Mouse (Mus musculus) midbrain, postnatal 0 days (tissue): ENCODE data around the gene Defa35. TPM values are rescaled to one million over a fixed set of nuclear protein-coding genes. Genes with fewer than 3 reads are reported as not detected.
"Not testable (repeated sequence)": the region's sequence is repeated elsewhere in the genome, so short reads cannot be mapped to it uniquely, and the experiment has no call there.

Experiments used
- ATAC-seq: fragments of 200-750 bp; cut with Nextera tagmentation; 2 replicates; pipeline ENCODE4 v1.8.0; 2017; ENCODE audit warnings: moderate number of reproducible peaks, mild to moderate bottlenecking, moderate TSS enrichment, moderate library complexity; ENCODE audit not compliant: low FRiP score
- DNase-seq: peaks from one replicate; pipeline ENCODE4 v3.0.0-alpha.2; 2015; ENCODE audit warnings: low spot score
- H3K27ac ChIP-seq: fragments of 300-500 bp; sonication (generic); 2 replicates; pipeline ENCODE4 v1.5.1; 2014; ENCODE audit warnings: low read depth, mild to moderate bottlenecking, low read length, mixed read lengths
- H3K27me3 ChIP-seq: fragments of 300-500 bp; sonication (generic); 2 replicates; pipeline ENCODE4 v1.6.1; 2014; ENCODE audit warnings: low read length, control low read depth, mixed read lengths; ENCODE audit not compliant: insufficient read depth
- H3K36me3 ChIP-seq: fragments of 300-500 bp; sonication (generic); 2 replicates; pipeline ENCODE4 v1.6.1; 2014; ENCODE audit warnings: low read length, control low read depth, mixed read lengths; ENCODE audit not compliant: insufficient read depth
- H3K4me1 ChIP-seq: fragments of 300-500 bp; sonication (generic); 2 replicates; pipeline ENCODE4 v1.6.1; 2014; ENCODE audit warnings: mild to moderate bottlenecking, control low read depth, antibody characterized with exemption, low read length, mixed read lengths; ENCODE audit not compliant: insufficient read depth
- H3K4me2 ChIP-seq: fragments of 300-500 bp; sonication (generic); 2 replicates; pipeline ENCODE4 v1.6.1; 2014; ENCODE audit warnings: low read depth, mild to moderate bottlenecking, low read length, mixed read lengths; ENCODE audit not compliant: poor library complexity, severe bottlenecking
- H3K4me3 ChIP-seq: fragments of 300-500 bp; sonication (generic); 2 replicates; pipeline ENCODE4 v1.5.1; 2014; ENCODE audit warnings: low read depth, mild to moderate bottlenecking, low read length, moderate library complexity
- H3K9ac ChIP-seq: fragments of 300-500 bp; sonication (generic); replicated peaks from 2 replicates; pipeline ENCODE4 v1.6.1; 2014; ENCODE audit warnings: mild to moderate bottlenecking, low read length, moderate library complexity, mixed read lengths; ENCODE audit not compliant: poor library complexity, severe bottlenecking
- H3K9me3 ChIP-seq: fragments of 300-500 bp; sonication (generic); 2 replicates; pipeline ENCODE4 v1.6.1; 2016; ENCODE audit warnings: low read length, control low read depth
- CTCF ChIP-seq: IDR thresholded peaks from 2 replicates; pipeline ENCODE4 v1.5.1; 2016; ENCODE audit warnings: antibody characterized with exemption, mild to moderate bottlenecking
- WGBS: fragments of 180-500 bp; shearing (Covaris S2); extraction: QIAGEN DNeasy Blood & Tissue Kit; methylation state at CpG from one replicate; pipeline ENCODE4 v1.1.7; 2014; 5-methylcytosine and 5-hydroxymethylcytosine counted together
- polyA plus RNA-seq: library from polyadenylated mRNA; unstranded; fragments of >200 nt; fragmentation: Nextera tagmentation; extraction: Ambion mirVana; gene quantifications from 2 replicates; pipeline ENCODE4 v1.2.1, GENCODE M21; 2015
- total RNA-seq: library from RNA; depleted of rRNA; stranded (reverse); fragments of >200 nt; gene quantifications from 2 replicates; pipeline ENCODE4 v1.2.3, GENCODE M21; 2014; rRNA removed

Defa35 gene
- not detected in 2 replicates for total RNA-seq
- polyA plus RNA-seq = not detected in 2 replicates

- H3K36me3 ChIP-seq, ATAC-seq, H3K4me3 ChIP-seq, H3K9me3 ChIP-seq, DNase-seq, H3K4me2 ChIP-seq, H3K4me1 ChIP-seq, H3K9ac ChIP-seq, H3K27me3 ChIP-seq, H3K27ac ChIP-seq: not testable (repeated sequence)
- WGBS = 82% methylated on average over 1 of the region's 1 CpGs
Observed at GRCm38 (mm10) chr8:21064738-21065137, at the start of gene Defa35. TSS of gene Defa35 (plus strand) at chr8:21065038.

- DNase-seq = not testable (repeated sequence)
Observed at GRCm38 (mm10) chr8:21025245-21025644, 39.6 kb upstream of the Defa35 start, which contains the start of gene Defa21. TSS of gene Defa21 (plus strand) at chr8:21025545.

GRCm38 (mm10) chr8:21054747-21055146, 10.1 kb upstream of the Defa35 start, which contains the start of gene Defa23:
TSS of gene Defa23 (plus strand) at chr8:21055047.
- not testable (repeated sequence) for H3K4me2 ChIP-seq, H3K27me3 ChIP-seq, H3K4me3 ChIP-seq, H3K4me1 ChIP-seq, H3K9ac ChIP-seq, H3K9me3 ChIP-seq, ATAC-seq, H3K36me3 ChIP-seq, DNase-seq, H3K27ac ChIP-seq
- no CpG with 5 or more reads among the region's 1 CpGs for WGBS

More at GRCm38 (mm10) chr8:21025245-21025644, 39.6 kb upstream of the Defa35 start, which contains the start of gene Defa21:
- H3K9me3 ChIP-seq, H3K4me1 ChIP-seq, H3K4me3 ChIP-seq, H3K36me3 ChIP-seq, H3K27me3 ChIP-seq, H3K9ac ChIP-seq, ATAC-seq, H3K27ac ChIP-seq, H3K4me2 ChIP-seq: not testable (repeated sequence)
- no CpG with 5 or more reads among the region's 1 CpGs for WGBS

DNA sequence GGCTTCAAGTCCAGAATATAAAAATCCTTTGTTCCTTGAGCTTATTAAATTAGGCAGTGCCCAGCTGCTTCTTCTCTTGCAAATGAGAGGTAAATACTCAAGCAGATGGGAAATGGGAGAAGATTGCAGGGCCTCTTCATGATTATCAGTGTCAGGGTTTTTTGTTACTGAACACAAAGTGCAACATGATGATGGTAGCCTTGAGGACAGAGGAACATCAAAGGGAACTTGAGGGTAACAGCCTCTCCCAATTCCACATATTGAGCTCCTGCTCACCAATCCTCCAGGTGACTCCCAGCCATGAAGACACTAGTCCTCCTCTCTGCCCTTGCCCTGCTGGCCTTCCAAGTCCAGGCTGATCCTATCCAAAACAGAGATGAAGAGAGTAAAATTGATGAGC, 19.3 kb downstream of the Defa35 start, which contains the start of gene Defa25:
Defa25 (plus strand) TSS at position 301 of the 400 bp plus-strand sequence.
- H3K9ac ChIP-seq, DNase-seq, H3K4me1 ChIP-seq, H3K4me2 ChIP-seq, ATAC-seq, H3K27me3 ChIP-seq, H3K27ac ChIP-seq, H3K9me3 ChIP-seq, H3K4me3 ChIP-seq, H3K36me3 ChIP-seq: not testable (repeated sequence)

DNA sequence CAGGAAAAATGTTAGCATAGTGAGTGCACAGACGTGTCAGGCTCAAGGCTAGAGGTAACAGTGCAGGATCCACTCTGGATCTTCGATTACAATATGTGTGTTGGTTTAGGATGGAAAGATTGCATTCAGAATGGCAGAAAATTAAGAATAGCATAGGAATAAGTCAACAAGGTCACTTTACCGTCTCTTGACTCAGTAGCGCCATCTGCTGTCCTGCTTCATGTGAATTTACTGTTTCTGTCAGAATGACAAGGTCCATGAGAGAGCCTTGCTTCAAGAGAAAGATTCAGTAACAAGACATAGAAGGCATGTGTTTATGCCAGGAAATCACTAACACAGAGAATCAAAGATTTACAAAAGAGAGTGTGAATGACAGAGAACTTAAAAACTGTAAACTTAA, 28.3 kb downstream of the Defa35 start:
- DNase-seq (no peak), ATAC-seq (no peak)
- no peak for TF ChIP-seq CTCF
- H3K4me1 ChIP-seq = no peaks in the 10 kb centered on the region
- H3K4me2 ChIP-seq = no peak overlapping the region
- WGBS = 45% methylated on average over 4 of the region's 4 CpGs
- H3K27ac ChIP-seq = no peak overlapping the region
- no peak overlapping the region for H3K9ac ChIP-seq
- H3K4me3 ChIP-seq = no peak overlapping the region
- no peaks in the 10 kb centered on the region for H3K27me3 ChIP-seq
- H3K9me3 ChIP-seq = 0 out of 2 replicates have a peak, but pooled peaks cover 4% of the 10 kb centered on the region
- no peaks in the 10 kb centered on the region for H3K36me3 ChIP-seq

- ATAC-seq = not testable (repeated sequence)
Observed at GRCm38 (mm10) chr8:21095950-21096349, 31.1 kb downstream of the Defa35 start, which contains the start of gene Gm14851. TSS of gene Gm14851 (minus strand) at chr8:21096050.

More at GRCm38 (mm10) chr8:21095950-21096349, 31.1 kb downstream of the Defa35 start, which contains the start of gene Gm14851:
- H3K4me1 ChIP-seq, H3K4me3 ChIP-seq, DNase-seq, H3K4me2 ChIP-seq, H3K27ac ChIP-seq, H3K36me3 ChIP-seq, H3K9me3 ChIP-seq, H3K9ac ChIP-seq, H3K27me3 ChIP-seq: not testable (repeated sequence)
- no CpG with 5 or more reads among the region's 2 CpGs for WGBS

Other genes starting within 250 kb of the Defa35 start
- not detected in 2 replicates for gene Defb33, start 172.4 kb upstream of the Defa35 start, total RNA-seq
- gene Defb33, start 172.4 kb upstream of the Defa35 start, polyA plus RNA-seq = not detected in 2 replicates
- gene Gm15056, start 162.4 kb upstream of the Defa35 start, total RNA-seq = not detected in 2 replicates
- not detected in 2 replicates for gene Gm15056, start 162.4 kb upstream of the Defa35 start, polyA plus RNA-seq
- gene Gm6040, start 143.0 kb upstream of the Defa35 start, total RNA-seq = not detected in 2 replicates
- gene Gm6040, start 143.0 kb upstream of the Defa35 start, polyA plus RNA-seq = not detected in 2 replicates
- not detected in 2 replicates for gene AY761185, start 120.3 kb upstream of the Defa35 start, total RNA-seq
- not detected in 2 replicates for gene AY761185, start 120.3 kb upstream of the Defa35 start, polyA plus RNA-seq
- gene Defa21, start 39.5 kb upstream of the Defa35 start, total RNA-seq = not detected in 2 replicates
- not detected in 2 replicates for gene Defa21, start 39.5 kb upstream of the Defa35 start, polyA plus RNA-seq
- gene Defa23, start 10.0 kb upstream of the Defa35 start, total RNA-seq = not detected in 2 replicates
- gene Defa23, start 10.0 kb upstream of the Defa35 start, polyA plus RNA-seq = not detected in 2 replicates
- not detected in 2 replicates for gene Defa25, start 19.4 kb downstream of the Defa35 start, total RNA-seq
- not detected in 2 replicates for gene Defa25, start 19.4 kb downstream of the Defa35 start, polyA plus RNA-seq
- gene Gm14851, start 31.0 kb downstream of the Defa35 start, total RNA-seq = not detected in 2 replicates
- gene Gm14851, start 31.0 kb downstream of the Defa35 start, polyA plus RNA-seq = not detected in 2 replicates
- gene Defa30, start 69.6 kb downstream of the Defa35 start, total RNA-seq = not detected in 2 replicates
- not detected in 2 replicates for gene Defa30, start 69.6 kb downstream of the Defa35 start, polyA plus RNA-seq
- gene Defa22, start 97.2 kb downstream of the Defa35 start, total RNA-seq = not detected in 2 replicates
- not detected in 2 replicates for gene Defa22, start 97.2 kb downstream of the Defa35 start, polyA plus RNA-seq
- not detected in 2 replicates for gene Defa31, start 126.6 kb downstream of the Defa35 start, total RNA-seq
- gene Defa31, start 126.6 kb downstream of the Defa35 start, polyA plus RNA-seq = not detected in 2 replicates
- not detected in 2 replicates for gene Gm15293, start 136.5 kb downstream of the Defa35 start, total RNA-seq
- not detected in 2 replicates for gene Gm15293, start 136.5 kb downstream of the Defa35 start, polyA plus RNA-seq
- not detected in 2 replicates for gene Gm15292, start 184.7 kb downstream of the Defa35 start, total RNA-seq
- not detected in 2 replicates for gene Gm15292, start 184.7 kb downstream of the Defa35 start, polyA plus RNA-seq